Mouse (Mus musculus) heart, postnatal 10 days (tissue): ENCODE measurements around the gene Olfr38. TPM values are rescaled to one million over a fixed set of nuclear protein-coding genes. Genes with fewer than 3 reads are reported as not detected.

Source experiments
- DNase-seq, 2 experiments: peaks; one replicate each; pipeline ENCODE4 v3.0.0; 2021
- intact Hi-C: fragments of 180-260 bp; cut with DNase I; formaldehyde crosslinking; loops from one replicate; pipeline ENCODE4 v1.15.1; 2025
- total RNA-seq, 2 experiments: library from RNA; stranded (reverse); gene quantifications; 2 replicates each; pipeline ENCODE4 v1.2.3; 2021

The Olfr38 gene
- not detected for total RNA-seq

GRCm38 (mm10) chr6:42756104-42756503, at the start of gene Olfr38:
TSS of gene Olfr38 (plus strand) at chr6:42756404.
- DNase-seq, result no peak
- intact Hi-C loops, result no loop called here

DNA sequence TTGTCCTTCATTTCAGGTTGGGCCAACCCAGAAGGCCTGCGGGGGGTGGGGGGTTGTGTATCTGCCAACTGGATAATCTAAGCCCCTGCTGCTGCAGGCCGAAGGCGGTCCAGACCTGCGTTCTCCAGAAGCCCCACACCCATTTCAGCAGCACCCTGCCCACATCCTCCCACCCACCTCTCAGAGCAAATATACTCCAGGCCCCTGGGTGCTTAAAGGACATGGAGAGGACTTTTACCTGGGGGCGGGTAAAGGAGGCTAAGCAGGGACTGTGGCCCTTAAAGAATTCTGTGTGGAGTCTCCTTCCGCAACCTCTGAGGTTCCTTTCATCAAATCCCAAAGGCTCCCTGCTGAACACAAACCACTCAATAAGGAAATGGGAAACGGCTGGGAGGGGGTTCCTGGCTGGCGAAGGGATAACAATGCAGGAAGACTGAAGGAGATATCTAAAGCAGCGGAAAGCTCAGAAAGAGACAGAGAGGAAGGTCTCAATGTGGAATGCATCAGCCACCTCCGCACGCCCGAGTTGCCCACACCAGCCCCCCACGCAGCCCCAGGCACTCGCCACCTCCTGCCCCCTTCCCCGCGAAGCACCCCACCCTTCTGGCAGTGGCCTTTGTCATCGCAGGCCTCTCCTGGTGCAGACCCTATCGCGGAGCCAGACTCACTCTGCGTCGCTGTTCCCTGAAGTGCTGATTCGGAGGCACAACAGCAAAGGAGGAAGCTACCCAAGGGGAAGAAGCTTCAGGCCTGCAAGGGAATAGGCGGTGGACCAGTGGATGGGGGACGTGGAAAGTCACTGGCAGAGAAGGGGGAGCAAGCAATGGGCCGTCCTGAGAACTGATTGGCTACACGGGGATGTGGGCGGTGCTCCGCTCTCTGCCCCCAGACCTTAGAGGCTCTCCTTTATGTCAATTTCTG, 46.7 kb upstream of the Olfr38 start, which contains the start of gene Tcaf1:
TSS of gene Tcaf1 (minus strand) at position 798 of the 921 bp plus-strand sequence.
- DNase-seq, result peak; percentile 84
- intact Hi-C loops, result loop anchor here (2.0 kb wide), 1 partner anchor 17 kb away; no protein-coding TSS in a partner anchor

DNA sequence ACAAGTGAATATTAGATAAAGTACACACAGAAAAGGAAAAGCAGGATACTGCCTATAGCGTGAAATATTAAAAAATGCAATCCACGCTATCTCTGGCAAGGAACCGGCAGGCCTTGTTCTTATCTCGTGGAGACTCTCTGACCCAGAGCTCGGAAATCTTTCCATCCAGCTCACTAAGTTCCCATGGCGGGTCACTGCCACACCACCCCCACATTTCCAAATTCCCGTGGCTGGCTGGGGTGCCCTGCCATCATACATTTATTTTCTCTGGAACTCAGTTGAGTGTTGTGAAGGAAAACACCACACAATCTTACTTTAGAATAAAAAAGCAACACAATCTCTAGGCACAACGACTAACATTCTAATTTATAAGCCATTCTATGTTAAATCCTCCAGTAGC, 41.5 kb upstream of the Olfr38 start:
- intact Hi-C loops, result no loop called here
- no peak for DNase-seq

- intact Hi-C loops, result no loop called here
- no peak for DNase-seq
Observed at GRCm38 (mm10) chr6:42717973-42718372, 38.2 kb upstream of the Olfr38 start.

DNA sequence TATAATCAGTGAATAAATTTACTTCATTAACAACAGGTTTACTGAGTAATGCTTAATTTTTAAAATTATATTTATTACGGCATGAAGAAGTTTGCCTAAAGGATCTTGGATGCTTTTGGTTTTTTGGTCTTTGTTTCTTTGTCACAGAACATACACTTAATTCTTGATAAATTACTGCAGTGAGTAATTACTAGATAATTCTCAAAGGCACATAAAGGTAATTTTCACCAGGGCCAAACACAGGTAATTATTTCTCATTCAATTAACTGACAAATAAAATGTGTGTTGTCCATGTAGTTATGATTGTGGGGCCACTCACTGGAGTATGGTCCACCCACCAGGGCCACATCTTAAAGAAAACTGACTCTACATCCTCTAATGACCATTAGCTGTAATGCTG, 17.1 kb upstream of the Olfr38 start, which contains the start of gene Olfr453:
TSS of gene Olfr453 (plus strand) at position 301 of the 400 bp plus-strand sequence.
- no peak for DNase-seq
- intact Hi-C loops, result no loop called here

GRCm38 (mm10) chr6:42742303-42742702, 13.9 kb upstream of the Olfr38 start:
- intact Hi-C loops, result no loop called here
- no peak for DNase-seq

- intact Hi-C loops, result no loop called here
- DNase-seq, result no peak
Observed at GRCm38 (mm10) chr6:42747846-42748245, 8.4 kb upstream of the Olfr38 start.

GRCm38 (mm10) chr6:42777066-42777465, 20.9 kb downstream of the Olfr38 start:
- DNase-seq, result no peak
- intact Hi-C loops, result no loop called here

- intact Hi-C loops, result no loop called here
- DNase-seq, result no peak
Observed at GRCm38 (mm10) chr6:42784793-42785192, 28.6 kb downstream of the Olfr38 start, which contains the start of gene Olfr452. TSS of gene Olfr452 (plus strand) at chr6:42785093.

DNA sequence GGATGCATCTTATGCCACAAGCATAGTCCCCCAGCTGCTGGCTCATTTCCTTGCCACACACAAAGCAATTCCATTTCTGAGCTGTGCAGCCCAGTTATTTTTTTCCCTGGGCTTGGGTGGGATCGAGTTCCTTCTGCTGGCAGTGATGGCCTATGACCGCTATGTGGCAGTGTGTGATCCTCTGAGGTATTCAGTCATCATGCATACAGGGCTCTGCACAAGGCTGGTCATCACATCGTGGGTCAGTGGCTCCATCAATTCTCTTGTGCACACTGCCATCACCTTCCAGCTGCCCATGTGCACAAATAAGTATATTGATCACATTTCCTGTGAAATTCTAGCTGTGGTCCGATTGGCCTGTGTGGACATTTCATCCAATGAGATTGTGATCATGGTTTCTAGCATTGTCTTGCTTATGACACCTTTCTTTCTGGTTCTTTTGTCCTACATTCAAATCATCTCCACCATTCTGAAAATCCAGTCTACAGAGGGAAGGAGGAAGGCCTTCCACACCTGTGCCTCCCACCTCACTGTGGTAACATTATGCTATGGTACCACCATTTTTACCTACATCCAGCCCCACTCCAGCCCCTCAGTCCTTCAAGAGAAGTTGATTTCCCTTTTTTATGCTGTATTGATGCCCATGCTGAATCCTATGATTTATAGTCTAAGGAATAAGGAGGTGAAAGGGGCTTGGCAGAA, 34.2 kb downstream of the Olfr38 start:
- intact Hi-C loops, result no loop called here
- DNase-seq, result no peak

- DNase-seq, result no peak
- intact Hi-C loops, result no loop called here
Observed at GRCm38 (mm10) chr6:42790949-42791556, 34.8 kb downstream of the Olfr38 start.

DNA sequence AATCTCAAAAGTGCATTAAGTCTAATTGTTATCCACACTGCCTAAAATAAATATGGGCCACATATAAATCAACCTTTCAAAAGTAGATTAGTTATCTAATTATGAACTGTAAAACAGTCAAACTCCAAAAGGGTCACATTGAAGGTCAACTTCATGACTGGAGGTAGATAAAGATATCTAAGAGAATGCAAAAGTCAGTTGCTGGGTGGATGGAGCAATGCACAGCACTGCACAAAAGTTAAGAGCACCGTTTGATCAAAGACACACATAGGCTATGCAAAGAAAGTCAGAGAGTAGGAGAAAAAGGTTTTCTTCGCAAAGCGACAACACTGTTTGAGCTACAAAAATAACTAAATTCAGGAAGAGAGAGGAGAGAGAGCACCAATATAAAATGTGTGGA, 38.8 kb downstream of the Olfr38 start:
- DNase-seq, result no peak
- intact Hi-C loops, result no loop called here

GRCm38 (mm10) chr6:42811639-42812038, 55.4 kb downstream of the Olfr38 start, which contains the start of gene Olfr450:
TSS of gene Olfr450 (plus strand) at chr6:42811939.
- intact Hi-C loops, result no loop called here

More at GRCm38 (mm10) chr6:42811639-42812038, 55.4 kb downstream of the Olfr38 start, which contains the start of gene Olfr450:
- DNase-seq, result no peak

Other genes with a start within 250 kb of the Olfr38 start
- gene Olfr455, start 208.8 kb upstream of the Olfr38 start, total RNA-seq, result not detected
- not detected for gene Tcaf3, start 158.7 kb upstream of the Olfr38 start, total RNA-seq
- gene Tcaf2, start 111.2 kb upstream of the Olfr38 start, total RNA-seq, result 1 to 10 TPM; 4.4 to 5.7 TPM
- gene Tcaf1, start 46.3 kb upstream of the Olfr38 start, total RNA-seq, result 10 to 100 TPM; 25.5 to 30.6 TPM
- gene Olfr453, start 17.0 kb upstream of the Olfr38 start, total RNA-seq, result not detected
- not detected for gene Olfr452, start 28.7 kb downstream of the Olfr38 start, total RNA-seq
- not detected for gene Olfr450, start 55.5 kb downstream of the Olfr38 start, total RNA-seq
- gene Olfr449, start 78.0 kb downstream of the Olfr38 start, total RNA-seq, result not detected
- gene Olfr448, start 134.0 kb downstream of the Olfr38 start, total RNA-seq, result not detected
- not detected for gene Olfr447, start 152.5 kb downstream of the Olfr38 start, total RNA-seq
- not detected for gene Olfr446, start 165.0 kb downstream of the Olfr38 start, total RNA-seq
- not detected for gene Olfr444, start 192.7 kb downstream of the Olfr38 start, total RNA-seq